Mouse (Mus musculus): Measurements from ENCODE around the gene C77080. TPM values are rescaled to one million over a fixed set of nuclear protein-coding genes. Genes with fewer than 3 reads are reported as not detected.

The C77080 gene
- polyA plus RNA-seq, 1 experiment from 2014 or later, result 3.3 TPM

DNA sequence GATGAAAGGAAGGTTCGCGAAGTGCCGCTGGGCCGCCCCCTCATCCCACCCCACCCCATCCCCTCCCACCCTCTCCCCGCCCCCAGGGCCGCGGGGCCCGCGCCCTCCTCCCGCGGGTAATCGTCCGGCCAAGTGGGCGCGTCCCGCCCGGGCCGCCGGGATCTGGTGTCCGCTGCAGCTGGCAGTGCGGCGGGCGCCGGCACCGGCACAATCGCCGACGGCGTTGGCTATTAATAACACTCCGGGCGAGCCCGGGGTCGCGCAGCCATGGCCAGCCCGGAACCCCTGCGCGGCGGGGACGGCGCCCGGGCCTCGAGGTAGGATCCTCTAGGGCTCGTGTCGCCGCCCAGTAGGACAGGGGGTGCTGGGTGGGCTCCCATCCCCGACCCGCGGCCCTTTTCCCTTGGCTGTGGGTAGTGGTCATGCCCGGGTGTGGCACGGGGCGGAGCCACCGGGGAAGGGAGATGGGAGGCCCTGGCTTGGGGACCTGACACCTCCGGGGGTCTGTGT is 26.3 kb upstream of the C77080 start, which contains the start of gene Sync:
TSS of gene Sync (plus strand) at position 146 of the 510 bp plus-strand sequence.
- H3K4me3 ChIP-seq, result peak within 1 kb of the TSS; percentile 68
- WGBS, result 1% methylated on average over 53 of the region's 53 CpGs
- H3K9me3 ChIP-seq, result no peaks in the 10 kb centered on the region
- H3K4me1 ChIP-seq, result peaks cover 20% of the 10 kb centered on the region
- H3K36me3 ChIP-seq (replicated peaks), result no peaks in the 10 kb centered on the region
- peak within 1 kb of the TSS; percentile 44 for H3K27ac ChIP-seq (replicated peaks)
- DNase-seq (ENCODE audit: low spot score), result peak; percentile 50
- H3K27me3 ChIP-seq (replicated peaks; ENCODE audit: low read depth, poor library complexity, severe bottlenecking), result peaks cover 55% of the 10 kb centered on the region

DNA sequence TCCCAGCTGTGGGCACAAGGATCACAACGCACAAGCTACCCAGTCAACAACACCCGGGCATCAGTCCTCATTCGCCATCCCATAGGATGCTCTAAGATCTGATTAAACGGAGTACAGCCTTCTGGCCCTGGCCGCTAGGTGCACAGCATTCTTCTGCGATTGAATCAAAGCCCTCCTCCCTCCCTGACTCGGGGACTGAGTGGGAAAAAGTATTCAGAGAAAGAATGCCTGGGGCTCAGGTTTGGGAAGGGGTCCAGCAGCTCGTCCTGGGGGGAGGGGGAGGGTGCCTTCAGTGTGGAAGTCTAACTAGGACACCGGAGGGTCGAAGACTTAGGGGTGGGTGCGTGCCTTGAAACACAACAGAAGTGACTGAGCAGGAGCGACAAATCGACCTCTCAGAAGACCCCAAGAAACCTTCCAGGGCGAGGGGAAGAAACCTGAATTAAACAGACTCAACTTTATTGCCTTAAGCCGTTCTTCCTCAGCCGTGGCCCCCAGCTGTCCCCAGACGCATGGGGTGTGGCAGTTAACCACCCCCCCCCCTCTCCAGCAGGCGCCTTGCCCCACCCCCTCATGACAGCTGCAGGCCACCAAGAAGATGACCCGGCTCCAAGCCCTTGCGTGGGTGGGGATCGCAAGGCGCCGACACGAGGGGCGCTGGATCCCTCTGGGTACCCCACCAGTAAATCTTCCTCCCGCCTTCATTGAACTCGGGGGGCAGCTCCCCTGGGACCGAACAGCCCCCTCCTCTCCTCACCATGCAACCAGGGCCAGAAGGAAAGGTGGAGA is 25.7 kb upstream of the C77080 start:
- Histone ChIP-seq H3K27ac (replicated peaks) (peak overlapping the region; percentile 44; the same call in 1 of the 2 replicates), H3K4me1 (peaks cover 20% of the 10 kb centered on the region), H3K4me3 (peak overlapping the region; percentile 68), H3K27me3 (replicated peaks; ENCODE audit: low read depth, poor library complexity, severe bottlenecking) (peaks cover 49% of the 10 kb centered on the region), H3K9me3 (no peaks in the 10 kb centered on the region), H3K36me3 (replicated peaks) (no peaks in the 10 kb centered on the region)
- WGBS, result 3% methylated on average over 28 of the region's 28 CpGs
- DNase-seq (ENCODE audit: low spot score), result peak; percentile 58

DNA sequence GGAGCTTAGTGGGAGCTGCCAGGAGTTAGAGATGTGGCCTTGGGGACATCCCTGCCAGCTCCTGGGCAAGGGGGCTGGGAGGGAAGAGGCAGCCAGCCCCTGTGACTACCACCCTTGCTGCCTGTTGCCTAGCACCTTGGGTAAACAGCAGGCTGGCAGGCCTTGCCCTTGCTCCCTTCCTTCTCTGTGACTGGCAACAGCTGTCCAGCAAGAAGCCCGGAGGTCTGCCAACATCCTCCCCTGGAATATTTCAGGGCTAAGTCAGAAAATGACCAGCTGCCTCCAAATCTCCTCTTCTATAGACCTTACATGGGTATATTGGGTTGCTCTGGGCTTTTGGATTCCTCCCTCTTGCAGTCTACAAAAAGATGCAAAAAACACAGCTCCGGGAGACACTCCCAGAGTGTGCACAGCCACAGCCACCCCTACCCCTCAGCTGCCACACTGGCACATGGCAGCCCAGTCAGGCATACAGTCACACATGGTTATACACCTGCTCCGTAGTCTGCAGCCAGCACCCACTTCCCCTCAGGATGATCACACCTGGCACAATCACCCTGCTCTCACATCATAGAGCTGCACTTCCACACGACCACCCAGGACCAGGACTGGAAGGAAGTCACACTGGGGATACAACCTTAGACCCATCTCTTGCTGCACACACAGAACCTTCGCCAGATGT is 24.9 kb upstream of the C77080 start:
- Histone ChIP-seq H3K4me3 (peak overlapping the region; percentile 68), H3K9me3 (no peaks in the 10 kb centered on the region), H3K4me1 (peaks cover 20% of the 10 kb centered on the region), H3K27ac (replicated peaks) (no peak overlapping the region), H3K36me3 (replicated peaks) (no peaks in the 10 kb centered on the region), H3K27me3 (replicated peaks; ENCODE audit: low read depth, poor library complexity, severe bottlenecking) (peaks cover 49% of the 10 kb centered on the region)
- DNase-seq (ENCODE audit: low spot score), result no peak
- 67% methylated on average over 5 of the region's 5 CpGs for WGBS

DNA sequence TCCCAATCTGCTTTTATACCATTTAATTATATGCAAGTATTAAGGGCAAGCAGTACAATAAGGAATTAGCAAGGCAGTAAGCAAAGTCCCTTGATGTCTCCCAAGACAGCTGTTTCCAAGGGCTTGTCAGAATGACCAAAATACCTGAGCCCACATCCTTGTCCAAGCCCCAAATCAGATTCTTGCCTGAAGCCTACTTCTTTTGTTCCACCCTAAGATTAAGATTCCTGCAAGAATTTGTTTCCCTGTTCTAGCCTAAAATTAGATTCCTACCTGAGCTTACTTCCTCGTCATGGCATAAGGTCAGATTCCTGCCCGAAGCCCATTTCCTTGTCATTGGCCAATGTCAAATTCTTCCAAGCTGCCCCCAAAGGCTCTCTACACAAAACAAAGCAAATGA is 23.5 kb upstream of the C77080 start:
- Histone ChIP-seq H3K27me3 (replicated peaks; ENCODE audit: low read depth, poor library complexity, severe bottlenecking) (peaks cover 46% of the 10 kb centered on the region), H3K27ac (replicated peaks) (no peak overlapping the region), H3K9me3 (0 out of 2 replicates have a peak, but pooled peaks cover 2% of the 10 kb centered on the region), H3K4me1 (peaks cover 20% of the 10 kb centered on the region), H3K36me3 (replicated peaks) (no peaks in the 10 kb centered on the region), H3K4me3 (no peak overlapping the region)
- DNase-seq (ENCODE audit: low spot score), result no peak
- WGBS, result 77% methylated on average over 2 of the region's 2 CpGs

GRCm38 (mm10) chr4:129283226-129283625 is 22.0 kb upstream of the C77080 start:
- Histone ChIP-seq H3K27ac (replicated peaks) (no peak overlapping the region), H3K4me3 (no peak overlapping the region), H3K36me3 (replicated peaks) (no peaks in the 10 kb centered on the region), H3K4me1 (peaks cover 20% of the 10 kb centered on the region), H3K27me3 (replicated peaks; ENCODE audit: low read depth, poor library complexity, severe bottlenecking) (peaks cover 36% of the 10 kb centered on the region), H3K9me3 (0 out of 2 replicates have a peak, but pooled peaks cover 2% of the 10 kb centered on the region)
- no peak for DNase-seq (ENCODE audit: low spot score)
- WGBS, result 84% methylated on average over 5 of the region's 5 CpGs

GRCm38 (mm10) chr4:129282786-129283185 is 21.6 kb upstream of the C77080 start:
- Histone ChIP-seq H3K27ac (replicated peaks) (no peak overlapping the region), H3K4me1 (peaks cover 16% of the 10 kb centered on the region), H3K4me3 (no peak overlapping the region), H3K36me3 (replicated peaks) (no peaks in the 10 kb centered on the region), H3K27me3 (replicated peaks; ENCODE audit: low read depth, poor library complexity, severe bottlenecking) (peaks cover 31% of the 10 kb centered on the region), H3K9me3 (0 out of 2 replicates have a peak, but pooled peaks cover 2% of the 10 kb centered on the region)
- 82% methylated on average over 5 of the region's 5 CpGs for WGBS
- no peak for DNase-seq (ENCODE audit: low spot score)

DNA sequence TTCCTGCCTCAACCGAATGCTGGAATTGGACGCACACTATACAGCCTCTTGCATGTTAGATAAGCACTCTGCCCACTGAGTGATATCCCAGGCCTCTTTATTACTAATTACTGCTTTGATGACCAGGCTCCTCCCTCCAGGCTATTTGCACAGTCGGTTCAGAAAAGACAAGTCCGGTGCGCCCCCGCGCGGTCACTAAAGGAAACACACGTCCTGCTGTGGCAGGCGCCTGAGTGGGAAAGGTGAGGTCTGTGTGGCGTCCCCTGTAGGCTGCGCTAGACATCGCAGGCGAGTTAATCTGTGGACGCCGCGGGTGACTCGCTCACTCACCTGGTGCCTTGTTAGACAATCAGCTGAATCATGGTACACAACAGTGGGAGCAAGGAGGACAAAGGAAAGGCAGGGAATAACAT is 15.3 kb upstream of the C77080 start:
- Histone ChIP-seq H3K4me1 (no peaks in the 10 kb centered on the region), H3K9me3 (0 out of 2 replicates have a peak, but pooled peaks cover 2% of the 10 kb centered on the region), H3K27me3 (replicated peaks; ENCODE audit: low read depth, poor library complexity, severe bottlenecking) (no peaks in the 10 kb centered on the region), H3K27ac (replicated peaks) (no peak overlapping the region), H3K4me3 (no peak overlapping the region), H3K36me3 (replicated peaks) (no peaks in the 10 kb centered on the region)
- peak; percentile 93 for DNase-seq (ENCODE audit: low spot score)
- 4% methylated on average over 18 of the region's 18 CpGs for WGBS

GRCm38 (mm10) chr4:129272756-129273046 is 11.5 kb upstream of the C77080 start:
- H3K36me3 ChIP-seq (replicated peaks), result no peaks in the 10 kb centered on the region
- H3K27me3 ChIP-seq (replicated peaks; ENCODE audit: low read depth, poor library complexity, severe bottlenecking), result no peaks in the 10 kb centered on the region
- WGBS, result 47% methylated on average over 5 of the region's 5 CpGs
- no peak overlapping the region for H3K27ac ChIP-seq (replicated peaks)
- DNase-seq (ENCODE audit: low spot score), result no peak
- H3K4me1 ChIP-seq, result no peaks in the 10 kb centered on the region
- 0 out of 2 replicates have a peak overlapping the region, but pooled peaks have one; percentile 11 for H3K4me3 ChIP-seq
- H3K9me3 ChIP-seq, result no peaks in the 10 kb centered on the region

- no peaks in the 10 kb centered on the region for H3K9me3 ChIP-seq
- H3K27ac ChIP-seq (replicated peaks), result no peak overlapping the region
- peak overlapping the region; percentile 11; the same call in 1 of the 2 replicates for H3K4me3 ChIP-seq
- no peaks in the 10 kb centered on the region for H3K36me3 ChIP-seq (replicated peaks)
- 16% methylated on average over 15 of the region's 15 CpGs for WGBS
- H3K4me1 ChIP-seq, result no peaks in the 10 kb centered on the region
- no peaks in the 10 kb centered on the region for H3K27me3 ChIP-seq (replicated peaks; ENCODE audit: low read depth, poor library complexity, severe bottlenecking)
- peak; percentile 49 for DNase-seq (ENCODE audit: low spot score)
Observed at GRCm38 (mm10) chr4:129271991-129272755, 11.0 kb upstream of the C77080 start.

- Histone ChIP-seq H3K27ac (replicated peaks) (no peak overlapping the region), H3K4me3 (no peak overlapping the region), H3K27me3 (replicated peaks; ENCODE audit: low read depth, poor library complexity, severe bottlenecking) (no peaks in the 10 kb centered on the region), H3K9me3 (no peaks in the 10 kb centered on the region), H3K4me1 (peaks cover 7% of the 10 kb centered on the region), H3K36me3 (replicated peaks) (no peaks in the 10 kb centered on the region)
- no peak for DNase-seq (ENCODE audit: low spot score)
- WGBS, result 50% methylated on average over 1 of the region's 1 CpGs
Observed at GRCm38 (mm10) chr4:129268698-129269097, 7.5 kb upstream of the C77080 start.

DNA sequence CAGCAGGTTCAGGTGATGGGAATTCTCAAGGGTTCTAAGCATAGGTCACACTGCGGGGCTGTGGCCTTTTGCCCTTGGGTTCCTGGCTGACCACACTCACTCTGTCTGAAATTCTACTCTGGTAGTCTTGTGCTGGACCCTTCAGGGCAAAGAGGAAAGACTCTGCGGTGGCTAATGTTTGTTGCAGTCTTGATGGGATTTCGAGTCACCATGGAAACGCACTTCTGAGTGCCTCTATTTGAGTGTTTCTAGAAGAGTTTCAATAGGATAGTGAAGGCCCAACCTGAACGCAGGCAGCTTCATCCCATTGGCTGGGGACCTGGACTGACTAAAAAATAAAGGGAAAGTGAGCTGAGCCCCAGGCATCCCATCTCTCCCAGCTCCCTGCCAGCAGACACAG is 5.6 kb upstream of the C77080 start:
- Histone ChIP-seq H3K27ac (replicated peaks) (0 out of 2 replicates have a peak overlapping the region, but pooled peaks have one; percentile 12), H3K4me1 (peaks cover 16% of the 10 kb centered on the region), H3K27me3 (replicated peaks; ENCODE audit: low read depth, poor library complexity, severe bottlenecking) (no peaks in the 10 kb centered on the region), H3K4me3 (no peak overlapping the region), H3K9me3 (no peaks in the 10 kb centered on the region), H3K36me3 (replicated peaks) (no peaks in the 10 kb centered on the region)
- no peak for DNase-seq (ENCODE audit: low spot score)
- 70% methylated on average over 5 of the region's 5 CpGs for WGBS

- no peak for DNase-seq (ENCODE audit: low spot score)
- H3K27ac ChIP-seq (replicated peaks), result peak overlapping the region; percentile 20; the same call in 1 of the 2 replicates
- no peak overlapping the region for H3K4me3 ChIP-seq
- H3K9me3 ChIP-seq, result no peaks in the 10 kb centered on the region
- H3K27me3 ChIP-seq (replicated peaks; ENCODE audit: low read depth, poor library complexity, severe bottlenecking), result no peaks in the 10 kb centered on the region
- 85% methylated on average over 4 of the region's 4 CpGs for WGBS
- H3K36me3 ChIP-seq (replicated peaks), result no peaks in the 10 kb centered on the region
- H3K4me1 ChIP-seq, result peaks cover 19% of the 10 kb centered on the region
Observed at GRCm38 (mm10) chr4:129266191-129266590, 5.0 kb upstream of the C77080 start.
